Mouse (Mus musculus) heart, postnatal 0 days (tissue): ENCODE measurements around the gene Pltp.

Experiments used
- CTCF ChIP-seq: IDR thresholded peaks from 2 replicates; pipeline ENCODE4 v1.5.1; 2016; ENCODE audit warnings: antibody characterized with exemption, control low read depth, low read depth
- EP300 ChIP-seq: IDR thresholded peaks from 2 replicates; pipeline ENCODE4 v1.6.1; 2016; ENCODE audit warnings: antibody characterized with exemption, low read depth

GRCm38 (mm10) chr2:164864593-164864992 is 7.1 kb upstream of the Pltp start:
- TF ChIP-seq CTCF: no peak
- no peak for TF ChIP-seq EP300
